9 mouse cellular contexts compared by ENCODE assay signal in genomic region chr17:87352106-87352897, GRCm38 (mm10).
DNase-seq lines count a peak whose midpoint lies in the region; ATAC-seq lines count a peak whose summit lies in the region.
"Had no signal": no experiment of that assay in that cellular context is flagged by ENCODE, and none has a peak within 500 bp of the region (broad histone marks: within the 10 kb centered on the region; RNA-seq: fewer than 3 reads in every experiment).

No protein-coding gene starts in this region.

- H3K9ac ChIP-seq in heart, embryonic 14.5 days (ENCODE audit: low read length), result peak overlapping the region; percentile 39; the same call in 1 of the 2 replicates
- H3K9ac ChIP-seq in heart, embryonic 11.5 days (ENCODE audit: low read depth, low read length), result no peak overlapping the region
- H3K9ac ChIP-seq in forebrain, embryonic 16.5 days (replicated peaks; ENCODE audit: low read depth, low read length), result no peak overlapping the region
- no peak overlapping the region for H3K9ac ChIP-seq in midbrain, embryonic 16.5 days (ENCODE audit: low read depth, low read length)

- H3K4me1 ChIP-seq in heart, embryonic 14.5 days (ENCODE audit: control insufficient read depth in 2 of 2, insufficient read depth in 2 of 2, low read length in 2 of 2), result peaks cover 31 to 36% of the 10 kb centered on the region in 2 experiments
- H3K4me1 ChIP-seq in heart, embryonic 11.5 days (ENCODE audit: control insufficient read depth, insufficient read depth, low read length), result peaks cover 23% of the 10 kb centered on the region
- peaks cover 5% of the 10 kb centered on the region; the same call in 1 of the 2 replicates for H3K4me1 ChIP-seq in forebrain, embryonic 16.5 days (replicated peaks; ENCODE audit: control insufficient read depth, insufficient read depth, low read length)
- H3K4me1 ChIP-seq in midbrain, embryonic 16.5 days (ENCODE audit: control insufficient read depth, insufficient read depth, low read length), result peaks cover 18% of the 10 kb centered on the region

- DNase-seq in kidney, adult 8-10 months, result peak; percentile 36 to 37
- DNase-seq in left cerebral cortex, postnatal 25 days (ENCODE audit: low spot score in 2 of 2), result no peak
- DNase-seq in urinary bladder, adult 18-20 months (ENCODE audit: low spot score in 2 of 2), result no peak

- peak overlapping the region; percentile 47 for H3K4me2 ChIP-seq in heart, embryonic 14.5 days (ENCODE audit: low read length)
- no peak overlapping the region for H3K4me2 ChIP-seq in heart, embryonic 11.5 days
- no peak overlapping the region for H3K4me2 ChIP-seq in forebrain, embryonic 16.5 days (ENCODE audit: low read length)
- no peak overlapping the region for H3K4me2 ChIP-seq in midbrain, embryonic 16.5 days (ENCODE audit: low read length)

- no peaks in the 10 kb centered on the region for H3K36me3 ChIP-seq in heart, embryonic 14.5 days (ENCODE audit: control insufficient read depth, insufficient read depth, low read length)
- H3K36me3 ChIP-seq in heart, embryonic 11.5 days (ENCODE audit: control insufficient read depth, insufficient read depth, low read length), result no peaks in the 10 kb centered on the region
- H3K36me3 ChIP-seq in forebrain, embryonic 16.5 days (ENCODE audit: control insufficient read depth, insufficient read depth), result no peaks in the 10 kb centered on the region
- H3K36me3 ChIP-seq in midbrain, embryonic 16.5 days (ENCODE audit: control insufficient read depth, insufficient read depth, low read length), result no peaks in the 10 kb centered on the region

- no peak for ATAC-seq in heart, embryonic 14.5 days (ENCODE audit: insufficient number of reproducible peaks, insufficient read depth, low FRiP score, low read depth)
- ATAC-seq in heart, embryonic 11.5 days (replicated peaks; ENCODE audit: insufficient number of reproducible peaks, low FRiP score, low TSS enrichment), result no peak
- ATAC-seq in forebrain, embryonic 16.5 days, result peak; percentile 16; the same call in 1 of the 2 replicates
- ATAC-seq in midbrain, embryonic 16.5 days, result 0 out of 2 replicates have a peak, but pooled peaks have one; percentile 26
- no peak for ATAC-seq in frontal cortex, adult (ENCODE audit: low TSS enrichment)

- intact Hi-C loops in left cerebral cortex, postnatal 25 days (cut with DNase I), result no loop called here

- peak overlapping the region; percentile 80 to 81 for H3K27ac ChIP-seq in heart, embryonic 14.5 days (replicated peaks in 1 of 2; ENCODE audit: control insufficient read depth in 1 of 2, insufficient read depth in 1 of 2, low read depth in 2 of 2, low read length in 2 of 2)
- H3K27ac ChIP-seq in heart, embryonic 11.5 days (ENCODE audit: low read depth, low read length), result no peak overlapping the region
- H3K27ac ChIP-seq in forebrain, embryonic 16.5 days (ENCODE audit: low read length), result no peak overlapping the region
- no peak overlapping the region for H3K27ac ChIP-seq in midbrain, embryonic 16.5 days (ENCODE audit: low read length)

- H3K9me3 ChIP-seq in heart, embryonic 14.5 days (ENCODE audit: control insufficient read depth, low read length), result no peaks in the 10 kb centered on the region
- H3K9me3 ChIP-seq in heart, embryonic 11.5 days (replicated peaks; ENCODE audit: control insufficient read depth, low read length), result no peaks in the 10 kb centered on the region
- no peaks in the 10 kb centered on the region for H3K9me3 ChIP-seq in forebrain, embryonic 16.5 days (ENCODE audit: control insufficient read depth, low read length)
- no peaks in the 10 kb centered on the region for H3K9me3 ChIP-seq in midbrain, embryonic 16.5 days (replicated peaks; ENCODE audit: control insufficient read depth, low read length, poor library complexity, severe bottlenecking)
- H3K9me3 ChIP-seq: megakaryocyte, embryonic 14.5 days had no signal

- 0 out of 4 replicates have a peak overlapping the region, but pooled peaks of 1 of the 2 experiments have one; percentile 2 for H3K4me3 ChIP-seq in heart, embryonic 14.5 days (ENCODE audit: control insufficient read depth in 1 of 2, insufficient read depth in 1 of 2, low read depth in 1 of 2, low read length in 2 of 2)
- H3K4me3 ChIP-seq in heart, embryonic 11.5 days (ENCODE audit: low read depth, low read length), result no peak overlapping the region
- no peak overlapping the region for H3K4me3 ChIP-seq in forebrain, embryonic 16.5 days (replicated peaks; ENCODE audit: low read length)
- no peak overlapping the region for H3K4me3 ChIP-seq in midbrain, embryonic 16.5 days (ENCODE audit: low read depth, low read length)
- H3K4me3 ChIP-seq: megakaryocyte, embryonic 14.5 days had no signal

- 52% methylated on average over 16 of the region's 16 CpGs for WGBS in heart, embryonic 14.5 days
- WGBS in heart, embryonic 11.5 days (ENCODE audit: insufficient replicate concordance), result 45% methylated on average over 16 of the region's 16 CpGs
- WGBS in forebrain, embryonic 16.5 days, result 40% methylated on average over 16 of the region's 16 CpGs
- 30% methylated on average over 16 of the region's 16 CpGs for WGBS in midbrain, embryonic 16.5 days

- H3K27me3 ChIP-seq in heart, embryonic 14.5 days (ENCODE audit: control insufficient read depth, insufficient read depth, low read length), result no peaks in the 10 kb centered on the region
- H3K27me3 ChIP-seq in heart, embryonic 11.5 days (ENCODE audit: control insufficient read depth, insufficient read depth, low read length), result no peaks in the 10 kb centered on the region
- no peaks in the 10 kb centered on the region for H3K27me3 ChIP-seq in forebrain, embryonic 16.5 days (replicated peaks; ENCODE audit: control insufficient read depth, insufficient read depth, low read length)
- H3K27me3 ChIP-seq in midbrain, embryonic 16.5 days (ENCODE audit: control insufficient read depth, insufficient read depth, low read depth, low read length), result no peaks in the 10 kb centered on the region
- H3K27me3 ChIP-seq: megakaryocyte, embryonic 14.5 days had no signal

Comparison
In these comparisons a context has a peak if more than half of its experiments do, and no peak if none do; other contexts are left out.
1. H3K27ac ChIP-seq: peak in heart, embryonic 14.5 days (2 of 2); none in heart, embryonic 11.5 days (single experiment), forebrain, embryonic 16.5 days (single experiment) and midbrain, embryonic 16.5 days (single experiment).
2. ATAC-seq: peak in forebrain, embryonic 16.5 days (single experiment) and midbrain, embryonic 16.5 days (single experiment); none in heart, embryonic 14.5 days (single experiment), heart, embryonic 11.5 days (single experiment) and frontal cortex, adult (single experiment).
3. DNase-seq: peak in kidney, adult 8-10 months (2 of 2); none in left cerebral cortex, postnatal 25 days (0 of 2) and urinary bladder, adult 18-20 months (0 of 2).